Mouse (Mus musculus): ENCODE data around the gene Hnf1b. TPM values are rescaled to one million over a fixed set of nuclear protein-coding genes. Genes with fewer than 3 reads are reported as not detected.

The Hnf1b gene
- total RNA-seq (2012; rRNA removed) (0.25 and 0.42 TPM in 2 replicates), total RNA-seq (2014; rRNA removed) (0.11 TPM in 1 of 2 replicates, not detected in the other), polyA plus RNA-seq (2012; ENCODE audit: insufficient read length, low read depth) (3.0 and 3.2 TPM in 2 replicates)

DNA sequence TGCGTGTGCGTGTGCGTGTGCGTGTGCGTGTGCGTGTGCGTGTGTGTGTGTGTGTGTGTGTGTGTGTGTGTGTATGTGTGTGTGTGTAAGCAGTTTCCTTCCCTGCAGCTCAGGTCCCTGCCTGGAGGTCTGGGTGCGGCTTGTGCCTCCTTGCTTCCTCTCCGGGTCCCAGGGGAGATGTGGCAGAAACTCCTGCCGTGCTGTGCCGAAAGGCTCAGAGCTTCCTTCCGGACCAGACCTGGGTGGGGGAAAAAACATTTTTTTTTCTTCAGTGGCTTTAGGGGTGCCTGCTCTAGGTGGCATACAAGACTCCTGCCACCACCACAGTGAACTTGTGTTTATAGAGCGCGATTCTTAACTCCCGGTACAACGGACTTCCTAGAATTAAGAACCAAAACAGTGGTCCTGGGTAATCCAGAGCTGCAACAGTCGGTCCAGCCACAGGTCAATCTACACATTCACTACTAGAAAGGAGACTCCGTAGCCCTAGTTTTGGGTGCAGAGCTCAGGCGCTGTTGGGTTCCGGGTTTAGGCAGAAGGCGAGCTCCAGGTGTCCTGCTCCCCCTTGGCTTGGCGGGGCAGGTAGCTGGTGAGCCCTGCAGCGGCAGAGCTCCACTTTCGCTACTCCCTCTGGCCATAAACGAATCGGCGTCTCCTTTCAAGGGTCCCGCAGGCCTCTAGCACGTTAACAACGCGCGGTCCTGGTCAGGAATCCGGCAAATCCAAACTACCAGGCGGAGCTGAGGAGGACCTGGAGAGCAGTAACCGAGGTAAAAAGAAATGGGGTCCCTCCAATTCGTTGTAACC lies at the start of gene Hnf1b:
Gene Hnf1b (plus strand): TSS at position 535 of the 807 bp plus-strand sequence.
- Histone ChIP-seq H3K9me3 (replicated peaks; ENCODE audit: low read length) (peaks cover 19% of the 10 kb centered on the region), H3K9ac (ENCODE audit: insufficient read depth, low read depth) (peak within 1 kb of the TSS; percentile 42), H3K27me3 (replicated peaks) (no peaks in the 10 kb centered on the region), H3K4me2 (ENCODE audit: insufficient read depth, low read depth, poor library complexity, severe bottlenecking) (peak within 1 kb of the TSS; percentile 93), H3K27ac (ENCODE audit: insufficient read depth, low read depth) (no peak within 1 kb of the TSS), H3K36me3 (replicated peaks in 1 of 2; ENCODE audit: control insufficient read depth in 1 of 2, insufficient read depth in 1 of 2, low read length in 1 of 2) (no peaks in the 10 kb centered on the region), H3K4me3 (replicated peaks in 1 of 3; ENCODE audit: low read depth in 2 of 3, low read length in 2 of 3, poor library complexity in 1 of 3) (peak within 1 kb of the TSS; percentile 45 to 65 (median 55)), H3K4me1 (ENCODE audit: control insufficient read depth in 1 of 2, insufficient read depth in 2 of 2) (peaks cover 12 to 20% of the 10 kb centered on the region in 2 experiments), H3K79me2 (replicated peaks; ENCODE audit: control insufficient read depth, extremely low read depth, insufficient read depth, poor library complexity, severe bottlenecking) (no peaks in the 10 kb centered on the region)
- dilution Hi-C loops (cut with MboI; ENCODE audit: extremely low pct_ligation_motif_present, extremely low pct_unique_long_range_greater_than_20kb, low sequenced_read_pairs), result no loop called here
- in situ Hi-C loops (cut with MboI; ENCODE audit: low pct_ligation_motif_present, low pct_unique_long_range_greater_than_20kb, low sequenced_read_pairs), result no loop called here
- DNase-seq (ENCODE audit: extremely low read depth), result peak; percentile 87
- TF ChIP-seq TCF12 (IDR thresholded peaks at IDR 0.05; ENCODE audit: low read depth, low read length), result peak; percentile 47
- peak; percentile 68 for TF ChIP-seq IRF4 (IDR thresholded peaks at IDR 0.05; ENCODE audit: low read depth, low read length)
- TF ChIP-seq POLR2AphosphoS2 (IDR thresholded peaks at IDR 0.05; ENCODE audit: low read depth, low read length), result no peak
- TF ChIP-seq CHD1 (IDR thresholded peaks at IDR 0.05; ENCODE audit: low read depth, low read length), result peak; percentile 49; the same call in 1 of the 2 replicates
- TF ChIP-seq MXI1 (IDR thresholded peaks at IDR 0.05; ENCODE audit: low read depth, low read length), result peak; percentile 56
- peak; percentile 37; the same call in 1 of the 2 replicates for TF ChIP-seq POLR2A (IDR thresholded peaks at IDR 0.05; ENCODE audit: low read depth, low read length)
- peak; percentile 27; the same call in 1 of the 2 replicates for TF ChIP-seq NRF1 (IDR thresholded peaks at IDR 0.05; ENCODE audit: low read depth, low read length)
- peak; percentile 44; the same call in 1 of the 2 replicates for TF ChIP-seq ELF1 (IDR thresholded peaks at IDR 0.05; ENCODE audit: low read depth, low read length)
- TF ChIP-seq BHLHE40 (IDR thresholded peaks at IDR 0.05; ENCODE audit: low read depth, low read length), result peak; percentile 88
- TF ChIP-seq CHD2 (IDR thresholded peaks at IDR 0.05; ENCODE audit: low read length), result peak; percentile 28; the same call in 1 of the 2 replicates
- no peak for TF ChIP-seq E2F4 (IDR thresholded peaks at IDR 0.05; ENCODE audit: insufficient replicate concordance, low read depth, low read length)
- TF ChIP-seq KAT2A (IDR thresholded peaks at IDR 0.05; ENCODE audit: insufficient replicate concordance, low read length), result 0 out of 2 replicates have a peak, but pooled peaks have one; percentile 54
- TF ChIP-seq MAFK (IDR thresholded peaks at IDR 0.05; ENCODE audit: insufficient replicate concordance, low read length), result peak; percentile 44; the same call in 1 of the 2 replicates
- TF ChIP-seq JUND (conservative IDR thresholded peaks at IDR 0.05; ENCODE audit: low read depth, low read length), result no peak
- TF ChIP-seq EP300 (IDR thresholded peaks at IDR 0.05; ENCODE audit: low read length), result peak; percentile 83
- 0 out of 2 replicates have a peak, but pooled peaks have one; percentile 51 for TF ChIP-seq MAZ (IDR thresholded peaks at IDR 0.05; ENCODE audit: low read depth, low read length)
- no peak for TF ChIP-seq USF2 (conservative IDR thresholded peaks at IDR 0.05; ENCODE audit: low read depth, low read length)
- TF ChIP-seq SIN3A (IDR thresholded peaks at IDR 0.05; ENCODE audit: low read length), result peak; percentile 42; the same call in 1 of the 2 replicates
- no peak for TF ChIP-seq ZC3H11A (IDR thresholded peaks at IDR 0.05; ENCODE audit: low read depth, low read length)
- peak; percentile 37; the same call in 1 of the 2 replicates for TF ChIP-seq HCFC1 (IDR thresholded peaks at IDR 0.05; ENCODE audit: low read depth, low read length)
- no peak; the same call in 1 of the 2 replicates for TF ChIP-seq SMC3 (IDR thresholded peaks at IDR 0.05; ENCODE audit: low read depth, low read length)
- TF ChIP-seq UBTF (IDR thresholded peaks at IDR 0.05; ENCODE audit: low read depth, low read length), result no peak
- peak; percentile 57; the same call in 1 of the 2 replicates for TF ChIP-seq ETS1 (conservative IDR thresholded peaks at IDR 0.05; ENCODE audit: low read depth, low read length)
- TF ChIP-seq MEF2A (IDR thresholded peaks at IDR 0.05; ENCODE audit: borderline replicate concordance, low read depth, low read length), result peak; percentile 19; the same call in 1 of the 2 replicates
- TF ChIP-seq NELFE (IDR thresholded peaks at IDR 0.05; ENCODE audit: low read depth, low read length), result no peak
- no peak for TF ChIP-seq PAX5 (IDR thresholded peaks at IDR 0.05; ENCODE audit: low read length)
- 0 out of 2 replicates have a peak, but pooled peaks have one; percentile 20 for TF ChIP-seq MYC (IDR thresholded peaks at IDR 0.05; ENCODE audit: low read depth, low read length)
- TF ChIP-seq JUN (IDR thresholded peaks at IDR 0.05; ENCODE audit: insufficient read depth, low read depth, low read length), result peak; percentile 1; the same call in 1 of the 2 replicates
- no peak for TF ChIP-seq USF1 (IDR thresholded peaks at IDR 0.05; ENCODE audit: low read depth, low read length)
- TF ChIP-seq ZNF384 (IDR thresholded peaks at IDR 0.05; ENCODE audit: low read depth, low read length), result peak; percentile 92
- TF ChIP-seq TBP (conservative IDR thresholded peaks at IDR 0.05; ENCODE audit: low read depth, low read length), result no peak
